ENCODE assay signal across 8 mouse cellular contexts in the genomic region with DNA sequence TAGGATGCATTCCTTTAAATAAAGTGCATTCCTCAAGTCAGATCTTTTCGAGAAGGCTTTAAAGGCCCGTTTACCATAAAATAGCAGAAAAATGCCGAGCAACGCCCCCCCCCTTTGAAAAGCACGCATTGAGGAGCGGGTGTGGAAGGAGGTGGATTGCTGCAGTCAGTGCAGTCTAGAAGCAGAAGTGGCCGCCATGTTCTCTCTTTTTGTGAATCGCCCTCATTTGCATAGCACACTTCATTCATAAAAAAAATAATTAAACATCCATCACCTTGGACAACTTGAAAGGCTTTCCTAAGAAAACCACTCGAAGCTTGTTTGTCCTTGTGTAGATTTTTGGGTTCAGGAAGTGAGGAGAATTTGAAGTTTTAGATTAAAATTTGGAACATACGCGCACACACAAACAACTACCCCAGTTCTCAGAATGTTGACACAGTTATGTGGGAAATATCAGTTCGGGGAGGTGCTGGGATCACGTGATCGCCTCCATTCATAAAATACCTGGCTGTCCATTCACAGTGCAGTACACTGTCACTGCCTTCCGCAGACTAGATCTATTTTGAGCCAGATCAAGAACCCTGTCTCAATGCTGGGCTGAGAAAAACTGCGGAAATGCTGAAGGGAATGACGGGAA. TPM values are rescaled to one million over a fixed set of nuclear protein-coding genes. Genes with fewer than 3 reads are reported as not detected.
DNase-seq lines count a peak whose midpoint lies in the region; ATAC-seq and TF ChIP-seq lines count a peak whose summit lies in the region.

No protein-coding gene starts in this region.

- DNase-seq in CD8-positive naive resting alpha-beta T cell, adult 2 months (ENCODE audit: low read depth in 2 of 2, low spot score in 2 of 2): peak; percentile 20 to 51
- peak; percentile 82 for DNase-seq in adrenal gland, adult 2 months
- DNase-seq in embryo, embryonic 11.5 days (ENCODE audit: low read depth, low spot score): peak; percentile 38
- peak; percentile 72 for DNase-seq in neural tube, embryonic 11.5 days (ENCODE audit: low spot score)
- peak; percentile 47 for DNase-seq in thymus, adult 2 months

- H3K9ac ChIP-seq in heart, embryonic 11.5 days (ENCODE audit: low read depth, low read length): peak overlapping the region; percentile 96; the same call in 1 of the 2 replicates
- H3K9ac ChIP-seq in kidney, embryonic 15.5 days: peak overlapping the region; percentile 97
- H3K9ac ChIP-seq in liver, embryonic 15.5 days: peak overlapping the region; percentile 70; the same call in 1 of the 2 replicates
- H3K9ac ChIP-seq in neural tube, embryonic 11.5 days (ENCODE audit: low read length): peak overlapping the region; percentile 96

- no peaks in the 10 kb centered on the region for H3K36me3 ChIP-seq in heart, embryonic 11.5 days (ENCODE audit: control insufficient read depth, insufficient read depth, low read length)
- H3K36me3 ChIP-seq in kidney, embryonic 15.5 days: no peaks in the 10 kb centered on the region
- H3K36me3 ChIP-seq in liver, embryonic 15.5 days (replicated peaks): no peaks in the 10 kb centered on the region
- H3K36me3 ChIP-seq in neural tube, embryonic 11.5 days (ENCODE audit: control insufficient read depth, insufficient read depth, low read length): no peaks in the 10 kb centered on the region
- no peaks in the 10 kb centered on the region for H3K36me3 ChIP-seq in thymus, adult 2 months (ENCODE audit: control insufficient read depth, insufficient read depth, low read length)

- H3K4me2 ChIP-seq in heart, embryonic 11.5 days: peak overlapping the region; percentile 75
- H3K4me2 ChIP-seq in kidney, embryonic 15.5 days: peak overlapping the region; percentile 70
- peak overlapping the region; percentile 94 for H3K4me2 ChIP-seq in liver, embryonic 15.5 days
- peak overlapping the region; percentile 73 for H3K4me2 ChIP-seq in neural tube, embryonic 11.5 days (ENCODE audit: low read depth)

- no peaks in the 10 kb centered on the region for H3K27me3 ChIP-seq in heart, embryonic 11.5 days (ENCODE audit: control insufficient read depth, insufficient read depth, low read length)
- no peaks in the 10 kb centered on the region for H3K27me3 ChIP-seq in kidney, embryonic 15.5 days
- H3K27me3 ChIP-seq in liver, embryonic 15.5 days: peaks cover 9% of the 10 kb centered on the region; the same call in 1 of the 2 replicates
- H3K27me3 ChIP-seq in neural tube, embryonic 11.5 days (ENCODE audit: control insufficient read depth, insufficient read depth, low read length): no peaks in the 10 kb centered on the region
- H3K27me3 ChIP-seq in thymus, adult 2 months (ENCODE audit: control insufficient read depth, insufficient read depth, low read length): 0 out of 2 replicates have a peak, but pooled peaks cover 5% of the 10 kb centered on the region

- H3K9me3 ChIP-seq in heart, embryonic 11.5 days (replicated peaks; ENCODE audit: control insufficient read depth, low read length): no peaks in the 10 kb centered on the region
- H3K9me3 ChIP-seq in kidney, embryonic 15.5 days (replicated peaks): no peaks in the 10 kb centered on the region
- H3K9me3 ChIP-seq in liver, embryonic 15.5 days (replicated peaks): no peaks in the 10 kb centered on the region
- H3K9me3 ChIP-seq in neural tube, embryonic 11.5 days (ENCODE audit: control insufficient read depth, low read length): no peaks in the 10 kb centered on the region

- WGBS in heart, embryonic 11.5 days (ENCODE audit: insufficient replicate concordance): 6% methylated on average over 17 of the region's 17 CpGs
- WGBS in kidney, embryonic 15.5 days: 2% methylated on average over 17 of the region's 17 CpGs
- under 1% methylated on average over 17 of the region's 17 CpGs for WGBS in liver, embryonic 15.5 days (ENCODE audit: insufficient replicate concordance)
- WGBS in neural tube, embryonic 11.5 days: 10% methylated on average over 17 of the region's 17 CpGs
- 1% methylated on average over 17 of the region's 17 CpGs for WGBS in thymus, adult 2 months

- ATAC-seq in heart, embryonic 11.5 days (replicated peaks; ENCODE audit: insufficient number of reproducible peaks, low FRiP score, low TSS enrichment): 0 out of 2 replicates have a peak, but pooled peaks have one; percentile 41
- no peak for ATAC-seq in kidney, embryonic 15.5 days (replicated peaks; ENCODE audit: low FRiP score)
- peak; percentile 55 for ATAC-seq in liver, embryonic 15.5 days (ENCODE audit: insufficient read depth)
- ATAC-seq in neural tube, embryonic 11.5 days (ENCODE audit: insufficient read depth, low FRiP score, low TSS enrichment): peak; percentile 35

- H3K4me1 ChIP-seq in heart, embryonic 11.5 days (ENCODE audit: control insufficient read depth, insufficient read depth, low read length): peaks cover 9% of the 10 kb centered on the region
- peaks cover 22% of the 10 kb centered on the region for H3K4me1 ChIP-seq in kidney, embryonic 15.5 days
- H3K4me1 ChIP-seq in liver, embryonic 15.5 days (replicated peaks): peaks cover 32% of the 10 kb centered on the region
- H3K4me1 ChIP-seq in neural tube, embryonic 11.5 days (ENCODE audit: control insufficient read depth, insufficient read depth, low read length): peaks cover 8% of the 10 kb centered on the region
- peaks cover 15% of the 10 kb centered on the region for H3K4me1 ChIP-seq in thymus, adult 2 months (replicated peaks; ENCODE audit: control insufficient read depth, insufficient read depth, low read length)

- peak overlapping the region; percentile 29; the same call in 1 of the 2 replicates for H3K27ac ChIP-seq in heart, embryonic 11.5 days (ENCODE audit: low read depth, low read length)
- H3K27ac ChIP-seq in kidney, embryonic 15.5 days: peak overlapping the region; percentile 99; the same call in 1 of the 2 replicates
- no peak overlapping the region for H3K27ac ChIP-seq in liver, embryonic 15.5 days (replicated peaks)
- H3K27ac ChIP-seq in neural tube, embryonic 11.5 days (ENCODE audit: low read depth, low read length): no peak overlapping the region
- no peak overlapping the region for H3K27ac ChIP-seq in thymus, adult 2 months (ENCODE audit: control insufficient read depth, insufficient read depth, low read length)

- peak overlapping the region; percentile 88 for H3K4me3 ChIP-seq in heart, embryonic 11.5 days (ENCODE audit: low read depth, low read length)
- H3K4me3 ChIP-seq in kidney, embryonic 15.5 days (replicated peaks): peak overlapping the region; percentile 95
- peak overlapping the region; percentile 76 for H3K4me3 ChIP-seq in liver, embryonic 15.5 days (replicated peaks)
- peak overlapping the region; percentile 86 for H3K4me3 ChIP-seq in neural tube, embryonic 11.5 days (ENCODE audit: low read depth, low read length)
- no peak overlapping the region for H3K4me3 ChIP-seq in thymus, adult 2 months (ENCODE audit: control insufficient read depth, insufficient read depth, low read length)

- no peak for TF ChIP-seq CTCF in thymus, adult 2 months (IDR thresholded peaks at IDR 0.05; ENCODE audit: borderline replicate concordance, control insufficient read depth, extremely low read depth, insufficient read depth, low read length, poor library complexity)

- TF ChIP-seq POLR2A in thymus, adult 2 months (IDR thresholded peaks at IDR 0.05; ENCODE audit: control insufficient read depth, extremely low read depth, insufficient read depth, low read length, poor library complexity): no peak

RNA-seq across cellular contexts. Expression of a gene that starts 1.6 kb away (rescaled TPM):
- 100 to 1,000 TPM in 1 of 2 experiments, 10 to 100 TPM in 1; 58.3 to 113 TPM for total RNA-seq in adrenal gland, adult 2 months (2021)
- polyA plus RNA-seq in adrenal gland, adult 2 months (2012; rRNA removed): 11.3 and 22.6 TPM in 2 replicates
- 9.8 and 10.9 TPM in 2 replicates for polyA plus RNA-seq in heart, embryonic 11.5 days (2014; fragmentation: Nextera tagmentation; extraction: Ambion mirVana)
- 12.1 and 15.0 TPM in 2 replicates for polyA plus RNA-seq in kidney, embryonic 15.5 days (2015; fragmentation: Nextera tagmentation; extraction: Ambion mirVana)
- 2.2 and 2.4 TPM in 2 replicates for polyA plus RNA-seq in liver, embryonic 15.5 days (2015; fragmentation: Nextera tagmentation; extraction: Ambion mirVana)
- polyA plus RNA-seq in neural tube, embryonic 11.5 days (2014; fragmentation: Nextera tagmentation; extraction: Ambion mirVana): 23.4 and 23.5 TPM in 2 replicates
- polyA plus RNA-seq in thymus, adult 2 months (2012; rRNA removed): 4.0 and 4.9 TPM in 2 replicates

Comparison
In these comparisons a context has a peak if more than half of its experiments do, and no peak if none do; other contexts are left out.
1. H3K27ac ChIP-seq: peak in heart, embryonic 11.5 days (single experiment) and kidney, embryonic 15.5 days (single experiment); none in liver, embryonic 15.5 days (single experiment), neural tube, embryonic 11.5 days (single experiment) and thymus, adult 2 months (single experiment).
2. Peak in every context shown above with its lines, with median percentiles within 50 percentile points of each other: DNase-seq, H3K4me2 ChIP-seq and H3K9ac ChIP-seq.